Mouse (Mus musculus) monocyte, adult 5-6 weeks (primary cell): ENCODE data around the gene Mok. TPM values are rescaled to one million over a fixed set of nuclear protein-coding genes. Genes with fewer than 3 reads are reported as not detected.
A peak's percentile ranks its signal among the peaks of the same experiment; 100 is the strongest.

Experiments used
- ATAC-seq: fragments of 153-309, 156-312 bp; replicated peaks from 2 replicates; pipeline ENCODE4 v1.8.0; 2017; ENCODE audit warnings: mild to moderate bottlenecking; ENCODE audit not compliant: low TSS enrichment, insufficient number of reproducible peaks, severe bottlenecking, poor library complexity, low FRiP score
- total RNA-seq: library from RNA; stranded (forward); fragments of 200-1000, 200-491, 200-594 nt; gene quantifications from 3 replicates; pipeline ENCODE4 v1.2.3, GENCODE M21; 2017

Mok gene
- total RNA-seq, 1 experiment from 2014 or later, result not detected

- ATAC-seq, result no peak
Measured at GRCm38 (mm10) chr12:110819367-110819766, 21.4 kb downstream of the Mok start.

DNA sequence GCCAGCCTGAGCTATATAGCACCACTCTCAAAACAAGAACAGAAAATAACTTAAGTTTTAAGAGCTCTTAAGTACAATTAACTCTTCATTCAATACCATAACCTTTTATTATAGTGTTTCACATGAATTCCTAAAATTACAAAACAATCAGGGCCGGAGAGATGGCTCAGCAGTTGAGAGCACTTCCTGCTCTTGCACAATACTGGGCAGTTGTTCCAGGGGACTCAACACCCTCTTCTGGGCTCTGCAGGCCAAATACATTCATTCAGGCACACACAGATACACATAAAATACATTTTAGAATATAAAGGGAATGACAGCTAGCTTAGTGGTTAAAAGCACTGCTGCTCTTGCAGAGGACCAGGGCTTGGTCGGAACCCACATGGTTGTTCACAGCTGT is 23.9 kb downstream of the Mok start:
- ATAC-seq, result no peak

DNA sequence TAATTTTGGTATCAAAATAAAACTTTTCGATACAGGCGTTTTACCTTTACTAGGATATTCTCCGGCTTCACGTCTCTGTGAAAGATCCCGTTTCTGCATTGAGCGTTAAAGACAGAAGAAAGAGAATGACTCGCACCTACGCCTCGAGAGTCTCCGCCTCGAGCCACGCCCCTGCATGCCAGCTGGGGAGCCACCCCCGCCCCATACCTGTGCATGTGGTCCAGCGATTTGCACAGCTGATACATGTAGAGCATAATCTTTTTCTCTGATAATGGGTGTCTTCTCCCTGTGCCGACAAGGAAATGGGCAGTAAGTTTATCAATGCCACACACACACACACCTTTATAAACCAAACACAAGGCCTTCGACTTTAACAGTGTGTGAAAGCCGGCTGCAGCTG is 25.8 kb downstream of the Mok start:
- no peak for ATAC-seq

DNA sequence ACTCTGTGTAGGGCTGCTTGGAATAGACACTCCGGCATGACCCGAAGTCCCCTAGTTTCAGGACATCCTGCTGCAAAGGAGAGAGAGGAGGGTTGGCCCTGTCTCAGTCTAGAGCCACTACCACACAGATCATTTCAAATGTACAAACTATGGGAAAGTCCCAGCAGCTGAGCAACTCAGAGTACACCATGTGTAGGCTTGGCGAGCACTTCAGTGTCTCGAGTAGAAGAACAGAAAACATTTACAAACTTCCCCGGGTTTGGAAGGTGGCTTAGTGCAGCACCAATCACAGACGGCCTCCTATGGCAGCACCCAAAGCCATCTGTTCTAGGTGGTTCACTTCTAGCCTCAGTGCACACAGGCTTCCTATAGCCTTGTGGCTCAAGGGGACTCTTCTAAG is 27.1 kb downstream of the Mok start:
- no peak for ATAC-seq

DNA sequence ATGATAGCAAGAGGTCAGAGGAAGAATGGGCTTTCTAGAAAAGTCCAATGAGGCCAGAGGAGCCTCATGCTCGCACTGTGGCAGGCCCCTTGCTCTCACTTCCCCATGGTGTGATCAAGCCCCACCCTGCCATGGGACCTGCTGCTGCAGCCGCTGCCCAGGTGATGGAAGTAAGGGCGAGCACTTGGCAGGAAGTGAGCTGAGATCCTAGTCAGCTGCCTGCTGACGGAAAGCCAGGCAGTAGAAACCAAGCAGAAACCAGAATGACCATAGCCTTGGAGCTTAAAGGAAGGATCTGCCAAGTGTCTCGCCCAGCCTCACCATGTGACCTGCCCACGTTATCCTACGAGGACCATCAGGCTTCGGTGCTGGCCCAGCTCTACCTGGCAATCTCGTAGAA is 27.6 kb downstream of the Mok start:
- ATAC-seq, result peak; percentile 81

GRCm38 (mm10) chr12:110808848-110809247 is 31.9 kb downstream of the Mok start:
- ATAC-seq, result no peak

GRCm38 (mm10) chr12:110808430-110808829 is 32.3 kb downstream of the Mok start:
- no peak for ATAC-seq

- no peak for ATAC-seq
Measured at GRCm38 (mm10) chr12:110806301-110806970, 34.3 kb downstream of the Mok start.

DNA sequence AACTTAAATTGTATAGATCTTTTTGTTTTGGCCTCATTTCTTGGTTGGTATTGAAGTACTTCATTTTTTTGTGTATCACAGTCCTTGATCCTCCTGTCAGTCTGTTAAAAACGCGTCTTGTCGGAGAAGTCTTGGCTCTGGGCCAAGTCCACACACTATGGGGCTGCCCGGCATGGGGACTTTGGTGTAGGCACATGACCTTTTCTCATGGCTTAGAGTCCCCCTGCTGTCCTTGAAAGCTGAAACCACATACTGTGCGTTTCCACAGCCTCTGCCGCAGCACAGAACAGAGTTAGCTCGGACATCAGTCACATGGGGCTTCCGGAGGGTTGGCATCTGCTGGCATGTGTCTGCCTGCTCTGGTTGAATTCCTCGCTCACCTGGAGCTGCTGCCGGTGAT is 36.5 kb downstream of the Mok start:
- ATAC-seq, result no peak

DNA sequence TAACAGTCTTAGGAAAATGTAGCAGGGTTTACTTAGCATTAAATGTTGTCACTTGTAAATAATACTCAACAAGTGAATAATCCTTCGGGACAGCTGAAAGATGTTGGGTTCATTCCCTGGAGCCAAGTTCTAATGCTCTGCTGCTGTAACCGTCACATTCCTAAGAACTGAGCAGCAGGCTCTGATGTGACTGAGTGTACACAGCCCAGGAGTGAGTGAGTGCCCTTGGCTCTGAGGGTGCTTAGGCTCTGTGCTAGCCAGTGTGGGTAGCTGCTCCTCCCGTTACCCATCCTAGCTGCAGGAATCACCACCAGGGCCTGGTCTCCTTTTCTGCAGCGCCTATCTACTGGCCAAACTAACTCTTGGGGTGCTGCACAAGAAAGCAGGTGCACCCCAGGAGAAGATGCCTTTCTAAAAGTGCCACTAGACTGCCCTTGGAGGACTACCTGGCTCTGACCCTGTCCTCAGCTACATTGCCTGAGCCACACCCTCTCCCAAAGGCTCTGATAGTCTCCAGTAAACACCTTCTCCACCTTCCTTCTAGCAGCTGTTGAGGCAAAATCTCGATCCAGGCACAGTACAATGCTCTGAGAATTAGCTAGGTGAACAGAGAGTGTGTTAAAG is 38.0 kb downstream of the Mok start:
- ATAC-seq, result no peak

DNA sequence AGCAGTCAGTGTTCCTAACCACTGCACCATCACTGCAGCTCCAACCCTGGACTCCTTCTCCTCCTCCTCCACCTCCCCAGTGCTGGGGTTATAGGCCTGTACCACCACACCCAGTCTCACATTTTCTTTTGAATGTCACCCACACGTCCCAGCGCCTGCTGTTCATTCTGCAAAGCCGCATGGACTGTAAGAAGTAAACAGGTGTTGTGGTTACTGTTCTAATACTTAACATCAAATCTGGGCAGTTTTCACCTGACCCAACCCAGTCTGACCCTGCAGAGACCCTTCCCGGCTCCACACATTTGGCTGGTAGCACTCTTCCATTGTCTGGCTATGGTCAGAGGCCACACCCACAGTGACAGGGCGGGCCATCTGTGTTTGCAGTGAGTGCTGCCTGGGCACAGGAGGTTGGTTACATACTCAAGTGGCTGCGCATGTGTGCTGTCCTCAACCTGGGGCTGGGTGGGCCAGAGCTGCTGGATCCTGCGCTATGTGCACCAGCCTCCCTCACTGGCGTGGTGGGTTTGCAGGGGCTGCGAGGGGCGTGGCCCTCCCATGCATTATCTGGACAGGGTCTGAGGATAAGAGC is 38.8 kb downstream of the Mok start:
- ATAC-seq, result no peak

GRCm38 (mm10) chr12:110799226-110799625 is 41.5 kb downstream of the Mok start:
- no peak for ATAC-seq

GRCm38 (mm10) chr12:110797842-110798431 is 42.8 kb downstream of the Mok start:
- no peak for ATAC-seq

GRCm38 (mm10) chr12:110797202-110797601 is 43.5 kb downstream of the Mok start:
- ATAC-seq, result no peak

DNA sequence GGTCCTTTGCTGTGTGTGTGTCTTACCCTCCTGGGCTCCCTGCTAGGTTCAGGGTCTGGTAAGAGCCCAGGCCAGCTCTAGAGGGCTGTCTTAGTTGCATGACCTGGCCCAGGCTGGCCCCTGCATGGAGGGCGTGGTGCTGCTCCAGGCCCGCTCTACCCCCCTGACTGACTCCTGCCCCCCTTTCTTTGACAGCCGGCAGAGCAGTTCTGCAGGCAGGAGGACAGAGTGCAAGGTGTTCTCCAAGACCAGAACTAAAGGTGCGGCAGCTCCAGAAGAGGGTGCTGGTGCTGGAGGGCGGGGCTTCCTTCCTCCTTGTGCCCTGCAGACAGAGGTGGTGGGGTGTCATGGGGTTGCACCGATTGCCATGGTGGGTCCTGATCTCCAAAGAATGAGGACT is 44.0 kb downstream of the Mok start:
- ATAC-seq, result no peak

DNA sequence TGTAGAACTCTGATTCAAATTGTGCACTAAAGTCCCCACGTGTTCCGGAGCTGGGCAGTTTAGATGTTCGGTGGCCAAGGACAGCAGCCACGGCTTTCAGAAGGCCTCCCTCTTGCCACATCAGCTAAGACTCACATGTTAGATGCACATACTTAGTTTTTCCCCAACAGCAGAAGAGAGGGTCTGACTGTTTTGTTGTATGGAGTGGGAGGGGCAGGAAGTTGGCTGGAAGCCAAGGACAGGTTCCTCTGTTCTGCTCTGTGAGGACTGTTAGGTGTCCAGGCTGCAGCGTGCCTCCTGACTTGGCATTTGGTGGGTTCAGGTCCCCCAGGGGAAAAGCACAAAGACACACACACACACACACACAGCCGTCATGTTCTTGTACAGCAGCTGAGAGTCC is 45.7 kb downstream of the Mok start:
- ATAC-seq, result no peak

- ATAC-seq, result no peak
Measured at GRCm38 (mm10) chr12:110791026-110791425, 49.7 kb downstream of the Mok start.

DNA sequence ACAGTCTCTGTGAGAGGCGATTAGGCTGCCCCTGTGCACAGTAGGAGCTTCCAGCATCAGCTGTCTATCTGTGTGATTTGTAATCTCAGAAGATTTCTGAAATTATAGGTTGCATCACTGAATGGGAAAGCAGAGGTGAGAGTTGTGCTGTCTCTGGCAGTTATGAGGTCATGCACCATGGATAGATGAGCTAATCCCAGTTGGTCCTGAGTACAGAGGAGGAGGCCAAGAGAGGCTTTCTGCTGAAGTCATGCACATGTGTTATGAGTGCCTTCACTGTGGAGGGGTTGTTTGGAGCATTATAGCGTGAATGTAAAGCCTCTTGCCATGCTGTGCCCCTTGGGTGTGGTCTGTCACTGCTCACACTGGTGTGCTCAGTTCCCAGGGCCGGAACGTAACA is 50.2 kb downstream of the Mok start:
- ATAC-seq, result no peak

DNA sequence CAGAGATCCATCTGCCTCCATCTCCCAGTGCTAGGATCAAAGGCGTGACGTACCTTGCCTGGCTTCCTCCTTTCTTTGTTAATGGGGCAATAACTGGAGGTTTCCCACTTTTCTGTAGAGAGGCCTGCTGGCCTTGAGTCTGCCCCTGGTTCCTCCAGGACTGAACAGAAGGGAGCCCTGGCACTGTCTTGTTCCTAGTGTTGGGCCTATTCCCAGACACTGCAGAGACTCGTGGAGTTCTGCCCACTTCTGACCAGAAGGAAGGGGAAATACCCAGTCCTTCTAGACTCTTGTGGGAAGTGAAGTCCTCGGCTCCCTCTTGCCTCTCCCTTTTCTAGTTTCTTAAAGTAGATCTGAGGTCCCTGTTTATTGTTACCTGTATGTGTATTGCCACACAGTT is 54.5 kb downstream of the Mok start:
- ATAC-seq, result no peak

DNA sequence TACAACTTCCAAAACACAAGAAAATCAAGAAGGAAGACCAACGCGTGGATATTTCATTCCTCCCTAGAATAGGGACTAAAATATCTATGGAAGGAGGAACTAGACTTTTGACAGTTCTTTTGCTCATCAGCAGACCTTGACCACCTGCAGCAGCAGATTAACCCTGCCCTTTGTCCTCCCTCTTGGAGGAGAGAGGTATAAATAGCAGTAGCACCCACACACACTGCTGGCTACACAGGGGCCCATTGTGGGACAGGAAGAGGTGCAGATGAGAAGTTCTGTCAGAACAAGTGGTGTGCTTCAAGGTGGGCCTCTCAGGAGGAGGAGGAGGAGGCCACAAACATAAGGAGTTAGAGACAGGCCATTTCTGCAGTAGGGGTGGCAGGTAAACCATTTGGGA is 56.5 kb downstream of the Mok start:
- ATAC-seq, result no peak
